Comparison of ENCODE assay signal across 9 mouse cellular contexts in the genomic region with DNA sequence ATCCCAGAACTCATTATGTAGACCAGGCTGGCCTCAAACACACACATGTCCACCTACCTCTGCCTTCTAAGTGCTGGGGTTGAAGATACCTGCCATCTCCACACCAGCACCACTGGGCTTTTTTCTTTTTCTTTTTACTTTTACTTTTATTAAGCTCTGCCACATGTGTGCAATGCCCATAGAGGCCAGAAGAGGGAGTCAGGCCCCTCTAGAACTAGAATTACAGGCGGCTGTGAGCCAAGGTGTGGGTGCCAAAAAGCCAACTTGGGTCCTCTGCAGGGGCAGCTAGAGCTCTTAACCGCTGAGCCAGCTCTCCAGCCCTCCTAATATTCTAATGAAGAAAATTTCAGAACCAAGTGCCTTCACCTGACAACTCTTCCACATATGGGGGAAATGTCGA. TPM values are rescaled to one million over a fixed set of nuclear protein-coding genes. Genes with fewer than 3 reads are reported as not detected.
DNase-seq lines count a peak whose midpoint lies in the region; ATAC-seq lines count a peak whose summit lies in the region.
"Had no signal": no experiment of that assay in that cellular context is flagged by ENCODE, and none has a peak within 500 bp of the region (broad histone marks: within the 10 kb centered on the region; RNA-seq: fewer than 3 reads in every experiment).

No protein-coding gene starts in this region.

- ATAC-seq in forebrain, embryonic 16.5 days = no peak
- ATAC-seq in monocyte, adult 5-6 weeks (replicated peaks; ENCODE audit: insufficient number of reproducible peaks, low FRiP score, low TSS enrichment, poor library complexity, severe bottlenecking) = no peak

- no peak overlapping the region for H3K9ac ChIP-seq in forebrain, embryonic 16.5 days (replicated peaks; ENCODE audit: low read depth, low read length)
- H3K9ac ChIP-seq: hindbrain, embryonic 15.5 days had no signal

- 50% methylated on average over 3 of the region's 3 CpGs for WGBS in forebrain, embryonic 16.5 days

- 0 out of 2 replicates have a peak, but pooled peaks cover 3% of the 10 kb centered on the region for H3K4me1 ChIP-seq in forebrain, embryonic 16.5 days (replicated peaks; ENCODE audit: control insufficient read depth, insufficient read depth, low read length)
- H3K4me1 ChIP-seq: hindbrain, embryonic 15.5 days had no signal

- H3K4me2 ChIP-seq in forebrain, embryonic 16.5 days (ENCODE audit: low read length) = no peak overlapping the region

- peak; percentile 10 to 37 for DNase-seq in heart, postnatal 14 days
- DNase-seq in heart, adult 9 months (ENCODE audit: low spot score in 2 of 2) = no peak
- DNase-seq in CD4-positive helper T cell, adult 2 months (ENCODE audit: low read depth, low spot score) = peak; percentile 46
- peak; percentile 86 for DNase-seq in ZHBTc4 (ENCODE audit: low read depth, low spot score)
- peak; percentile 40 for DNase-seq in lung, postnatal 14 days
- DNase-seq in frontal cortex, postnatal 10 days (ENCODE audit: low spot score in 2 of 2) = no peak

- 0 out of 2 replicates have a peak, but pooled peaks cover 2% of the 10 kb centered on the region for H3K27me3 ChIP-seq in forebrain, embryonic 16.5 days (replicated peaks; ENCODE audit: control insufficient read depth, insufficient read depth, low read length)
- H3K27me3 ChIP-seq: hindbrain, embryonic 15.5 days had no signal

- no peaks in the 10 kb centered on the region for H3K36me3 ChIP-seq in forebrain, embryonic 16.5 days (ENCODE audit: control insufficient read depth, insufficient read depth)
- H3K36me3 ChIP-seq: hindbrain, embryonic 15.5 days had no signal

- intact Hi-C loops in heart, postnatal 14 days (cut with DNase I) = loop anchor here (5.0 kb wide), 1 partner anchor 426 kb away; a partner anchor contains a TSS

- H3K27ac ChIP-seq in forebrain, embryonic 16.5 days (ENCODE audit: low read length) = no peak overlapping the region
- H3K27ac ChIP-seq: hindbrain, embryonic 15.5 days had no signal

- no peaks in the 10 kb centered on the region for H3K9me3 ChIP-seq in forebrain, embryonic 16.5 days (ENCODE audit: control insufficient read depth, low read length)
- H3K9me3 ChIP-seq: hindbrain, embryonic 15.5 days had no signal

- H3K4me3 ChIP-seq in forebrain, embryonic 16.5 days (replicated peaks; ENCODE audit: low read length) = no peak overlapping the region
- H3K4me3 ChIP-seq: hindbrain, embryonic 15.5 days had no signal

RNA-seq across cellular contexts. Expression of a gene that starts 30.7 kb away (rescaled TPM):
- total RNA-seq in heart, postnatal 14 days (2021) = 100 to 1,000 TPM; 102 to 103 TPM
- 139 and 145 TPM in 2 replicates for polyA plus RNA-seq in forebrain, embryonic 16.5 days (2015; fragmentation: Nextera tagmentation; extraction: Ambion mirVana)
- 353 to 389 TPM (median 359 TPM) in 3 replicates for total RNA-seq in monocyte, adult 5-6 weeks (2017)

Comparison
In these comparisons a context has a peak if more than half of its experiments do, and no peak if none do; other contexts are left out.
1. DNase-seq: peak in heart, postnatal 14 days (2 of 2), CD4-positive helper T cell, adult 2 months (single experiment), ZHBTc4 (single experiment) and lung, postnatal 14 days (single experiment); none in heart, adult 9 months (0 of 2) and frontal cortex, postnatal 10 days (0 of 2).